Mouse (Mus musculus) testis, adult 2 months (tissue): ENCODE results near the gene Atp6v1c2.

ENCODE experiments used
- CTCF ChIP-seq: fragments of 200-500 bp; IDR thresholded peaks from 2 replicates; pipeline ENCODE4 v1.5.1; 2012; ENCODE audit warnings: low read depth, mild to moderate bottlenecking, inconsistent platforms, low read length, moderate library complexity; ENCODE audit not compliant: control insufficient read depth, insufficient read depth, insufficient replicate concordance
- POLR2A ChIP-seq: fragments of 200-500 bp; IDR thresholded peaks from 2 replicates; pipeline ENCODE4 v1.6.1; 2012; ENCODE audit warnings: low read depth, mild to moderate bottlenecking, inconsistent platforms, low read length, moderate library complexity; ENCODE audit not compliant: control insufficient read depth

DNA sequence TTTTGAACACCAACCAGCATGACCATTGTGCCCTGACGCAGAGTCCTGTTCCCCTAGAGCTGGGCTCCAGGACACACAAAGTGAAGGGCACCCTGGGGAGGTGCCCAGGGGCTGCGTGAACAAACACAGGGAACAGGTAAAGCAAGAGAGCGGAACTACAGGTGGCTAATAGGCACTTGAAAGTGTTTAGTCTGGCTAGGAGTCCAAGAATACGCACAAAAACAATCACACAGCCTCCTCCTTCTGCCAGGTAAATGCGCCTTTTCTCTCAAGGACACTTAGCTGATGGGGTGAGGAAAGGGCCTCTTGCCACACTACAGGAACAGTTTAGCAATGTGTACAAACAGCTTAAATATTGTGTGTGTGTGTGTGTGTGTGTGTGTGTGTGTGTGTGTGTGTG, 13.1 kb downstream of the Atp6v1c2 start:
- TF ChIP-seq POLR2A (no peak), CTCF (no peak)
